Mouse (Mus musculus) limb, embryonic 12.5 days (tissue): ENCODE data around the gene Sema3a. TPM values are rescaled to one million over a fixed set of nuclear protein-coding genes. Genes with fewer than 3 reads are reported as not detected.

Source experiments
- ATAC-seq: fragments of 200-750 bp; cut with Nextera tagmentation; 2 replicates; pipeline ENCODE4 v1.8.0; 2017; ENCODE audit warnings: low read depth, moderate TSS enrichment; ENCODE audit not compliant: insufficient number of reproducible peaks, insufficient read depth, low FRiP score, low TSS enrichment
- H3K27ac ChIP-seq: fragments of 300-500 bp; sonication (generic); 2 replicates; pipeline ENCODE4 v1.5.1; 2016; ENCODE audit warnings: mild to moderate bottlenecking, moderate library complexity
- H3K27me3 ChIP-seq: fragments of 300-500 bp; sonication (generic); 2 replicates; pipeline ENCODE4 v1.6.1; 2016; ENCODE audit warnings: mild to moderate bottlenecking, moderate library complexity
- H3K36me3 ChIP-seq: fragments of 300-500 bp; sonication (generic); 2 replicates; pipeline ENCODE4 v1.6.1; 2016; ENCODE audit warnings: mild to moderate bottlenecking, moderate library complexity
- H3K4me1 ChIP-seq: fragments of 300-500 bp; sonication (generic); replicated peaks from 2 replicates; pipeline ENCODE4 v1.6.1; 2016
- H3K4me2 ChIP-seq: fragments of 300-500 bp; sonication (generic); 2 replicates; pipeline ENCODE4 v1.6.1; 2016; ENCODE audit warnings: mild to moderate bottlenecking, moderate library complexity
- H3K4me3 ChIP-seq: fragments of 300-500 bp; sonication (generic); replicated peaks from 2 replicates; pipeline ENCODE4 v1.5.1; 2016; ENCODE audit warnings: mild to moderate bottlenecking
- H3K9ac ChIP-seq: fragments of 300-500 bp; sonication (generic); replicated peaks from 2 replicates; pipeline ENCODE4 v1.6.1; 2016; ENCODE audit warnings: mild to moderate bottlenecking, moderate library complexity
- H3K9me3 ChIP-seq: fragments of 300-500 bp; sonication (generic); 2 replicates; pipeline ENCODE4 v1.6.1; 2016; ENCODE audit warnings: mild to moderate bottlenecking, moderate library complexity
- WGBS: fragments of 180-500 bp; shearing (Covaris S2); methylation state at CpG from one replicate; pipeline ENCODE4 v1.1.7; 2016; 5-methylcytosine and 5-hydroxymethylcytosine counted together
- polyA plus RNA-seq: library from polyadenylated mRNA; unstranded; fragments of >200 nt; fragmentation: Nextera tagmentation; extraction: Ambion mirVana; gene quantifications from 2 replicates; pipeline ENCODE4 v1.2.1, GENCODE M21; 2016

The Sema3a gene
- polyA plus RNA-seq, 1 experiment from 2014 or later: 60.9 TPM

- Histone ChIP-seq H3K4me1 (no peaks in the 10 kb centered on the region), H3K36me3 (no peaks in the 10 kb centered on the region), H3K9me3 (no peaks in the 10 kb centered on the region), H3K9ac (no peak overlapping the region), H3K4me3 (no peak overlapping the region), H3K27me3 (no peaks in the 10 kb centered on the region), H3K27ac (no peak overlapping the region), H3K4me2 (no peak overlapping the region)
- ATAC-seq: no peak
- WGBS: 88% methylated on average over 4 of the region's 4 CpGs
These were observed 254.0 kb downstream of the Sema3a start for GRCm38 (mm10) chr5:13379223-13379622.

GRCm38 (mm10) chr5:13384047-13384446, 258.8 kb downstream of the Sema3a start:
- no peaks in the 10 kb centered on the region for H3K4me1 ChIP-seq
- no peaks in the 10 kb centered on the region for H3K27me3 ChIP-seq
- no peak overlapping the region for H3K9ac ChIP-seq
- no peak overlapping the region for H3K27ac ChIP-seq
- no peak overlapping the region for H3K4me2 ChIP-seq
- ATAC-seq: no peak
- no peak overlapping the region for H3K4me3 ChIP-seq
- H3K9me3 ChIP-seq: no peaks in the 10 kb centered on the region
- no peaks in the 10 kb centered on the region for H3K36me3 ChIP-seq
- 72% methylated on average over 4 of the region's 4 CpGs for WGBS

- Histone ChIP-seq H3K9me3 (no peaks in the 10 kb centered on the region), H3K4me2 (no peak overlapping the region), H3K9ac (no peak overlapping the region), H3K36me3 (no peaks in the 10 kb centered on the region), H3K27ac (no peak overlapping the region), H3K27me3 (no peaks in the 10 kb centered on the region), H3K4me3 (no peak overlapping the region), H3K4me1 (no peaks in the 10 kb centered on the region)
- 60% methylated on average over 4 of the region's 4 CpGs for WGBS
- ATAC-seq: no peak
These were observed 259.5 kb downstream of the Sema3a start for GRCm38 (mm10) chr5:13384714-13385113.

- no peaks in the 10 kb centered on the region for H3K27me3 ChIP-seq
- no peak overlapping the region for H3K9ac ChIP-seq
- no peaks in the 10 kb centered on the region for H3K9me3 ChIP-seq
- no peaks in the 10 kb centered on the region for H3K36me3 ChIP-seq
- WGBS: 92% methylated on average over 3 of the region's 3 CpGs
- ATAC-seq: no peak
- H3K4me2 ChIP-seq: no peak overlapping the region
- H3K27ac ChIP-seq: no peak overlapping the region
- no peak overlapping the region for H3K4me3 ChIP-seq
- H3K4me1 ChIP-seq: no peaks in the 10 kb centered on the region
These were observed 261.4 kb downstream of the Sema3a start for GRCm38 (mm10) chr5:13386603-13387002.

GRCm38 (mm10) chr5:13387679-13388078, 262.5 kb downstream of the Sema3a start:
- 86% methylated on average over 3 of the region's 3 CpGs for WGBS
- ATAC-seq: no peak

GRCm38 (mm10) chr5:13389995-13390394, 264.8 kb downstream of the Sema3a start:
- Histone ChIP-seq H3K27ac (no peak overlapping the region), H3K4me2 (no peak overlapping the region), H3K4me3 (no peak overlapping the region), H3K9ac (no peak overlapping the region), H3K27me3 (no peaks in the 10 kb centered on the region), H3K4me1 (no peaks in the 10 kb centered on the region), H3K36me3 (no peaks in the 10 kb centered on the region), H3K9me3 (no peaks in the 10 kb centered on the region)
- no peak for ATAC-seq
- WGBS: 74% methylated on average over 3 of the region's 3 CpGs

More at GRCm38 (mm10) chr5:13387679-13388078, 262.5 kb downstream of the Sema3a start:
- Histone ChIP-seq H3K36me3 (no peaks in the 10 kb centered on the region), H3K9me3 (no peaks in the 10 kb centered on the region), H3K4me1 (no peaks in the 10 kb centered on the region), H3K4me3 (no peak overlapping the region), H3K9ac (no peak overlapping the region), H3K4me2 (no peak overlapping the region), H3K27me3 (no peaks in the 10 kb centered on the region), H3K27ac (no peak overlapping the region)

- 13% methylated on average over 1 of the region's 1 CpGs for WGBS
- H3K9ac ChIP-seq: no peak overlapping the region
- ATAC-seq: no peak
- no peak overlapping the region for H3K4me2 ChIP-seq
- H3K4me1 ChIP-seq: no peaks in the 10 kb centered on the region
- H3K27me3 ChIP-seq: no peaks in the 10 kb centered on the region
- H3K9me3 ChIP-seq: no peaks in the 10 kb centered on the region
- no peaks in the 10 kb centered on the region for H3K36me3 ChIP-seq
- no peak overlapping the region for H3K27ac ChIP-seq
- no peak overlapping the region for H3K4me3 ChIP-seq
These were observed 280.2 kb downstream of the Sema3a start for GRCm38 (mm10) chr5:13405432-13405831.

GRCm38 (mm10) chr5:13406131-13406530, 280.9 kb downstream of the Sema3a start:
- H3K4me2 ChIP-seq: no peak overlapping the region
- no peak overlapping the region for H3K4me3 ChIP-seq
- H3K4me1 ChIP-seq: no peaks in the 10 kb centered on the region
- no peak for ATAC-seq
- no peaks in the 10 kb centered on the region for H3K9me3 ChIP-seq
- 90% methylated on average over 2 of the region's 2 CpGs for WGBS
- H3K9ac ChIP-seq: no peak overlapping the region
- H3K27me3 ChIP-seq: no peaks in the 10 kb centered on the region
- H3K27ac ChIP-seq: no peak overlapping the region
- H3K36me3 ChIP-seq: no peaks in the 10 kb centered on the region

- Histone ChIP-seq H3K4me2 (no peak overlapping the region), H3K27me3 (no peaks in the 10 kb centered on the region), H3K36me3 (no peaks in the 10 kb centered on the region), H3K4me3 (no peak overlapping the region), H3K9ac (no peak overlapping the region), H3K27ac (no peak overlapping the region), H3K9me3 (no peaks in the 10 kb centered on the region), H3K4me1 (peaks cover 4% of the 10 kb centered on the region)
- WGBS: 53% methylated on average over 2 of the region's 2 CpGs
- no peak for ATAC-seq
These were observed 286.7 kb downstream of the Sema3a start for GRCm38 (mm10) chr5:13411920-13412319.

GRCm38 (mm10) chr5:13413915-13414525, 288.8 kb downstream of the Sema3a start:
- no peak overlapping the region for H3K9ac ChIP-seq
- no peak overlapping the region for H3K27ac ChIP-seq
- 69% methylated on average over 2 of the region's 2 CpGs for WGBS
- no peaks in the 10 kb centered on the region for H3K9me3 ChIP-seq
- no peak for ATAC-seq
- H3K4me3 ChIP-seq: no peak overlapping the region
- H3K4me1 ChIP-seq: peaks cover 4% of the 10 kb centered on the region
- no peaks in the 10 kb centered on the region for H3K36me3 ChIP-seq
- H3K27me3 ChIP-seq: no peaks in the 10 kb centered on the region
- H3K4me2 ChIP-seq: no peak overlapping the region

- ATAC-seq: no peak
- Histone ChIP-seq H3K27ac (no peak overlapping the region), H3K36me3 (no peaks in the 10 kb centered on the region), H3K4me3 (no peak overlapping the region), H3K9me3 (no peaks in the 10 kb centered on the region), H3K9ac (no peak overlapping the region), H3K4me1 (no peaks in the 10 kb centered on the region; the same call in 1 of the 2 replicates), H3K4me2 (no peak overlapping the region), H3K27me3 (no peaks in the 10 kb centered on the region)
- 64% methylated on average over 3 of the region's 3 CpGs for WGBS
These were observed 291.9 kb downstream of the Sema3a start for GRCm38 (mm10) chr5:13416960-13417710.
